In the genomic region with DNA sequence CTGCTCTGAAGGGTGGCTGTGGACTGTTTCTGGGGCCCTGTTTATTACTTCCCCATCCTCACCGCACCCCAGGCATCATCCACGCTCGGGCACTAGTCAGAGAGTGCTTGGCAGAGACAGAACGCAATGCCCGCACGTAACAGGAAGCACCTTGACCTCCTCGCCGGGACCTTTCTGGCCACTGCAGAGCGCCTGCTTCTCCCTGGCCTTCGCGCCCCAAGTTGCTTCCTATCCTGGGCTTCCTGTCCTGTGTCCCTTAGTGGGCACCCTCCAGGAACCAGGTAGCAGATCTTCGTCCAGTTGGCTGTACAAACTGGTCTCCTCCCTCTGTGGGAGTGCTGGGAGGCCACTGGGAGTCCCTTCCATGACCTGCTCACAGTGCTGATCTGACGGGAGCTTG, we compare ENCODE assay signal across 9 mouse cellular contexts. TPM values are rescaled to one million over a fixed set of nuclear protein-coding genes. Genes with fewer than 3 reads are reported as not detected.
DNase-seq lines count a peak whose midpoint lies in the region; ATAC-seq and TF ChIP-seq lines count a peak whose summit lies in the region.
"Had no signal": no experiment of that assay in that cellular context is flagged by ENCODE, and none has a peak within 500 bp of the region (broad histone marks: within the 10 kb centered on the region; RNA-seq: fewer than 3 reads in every experiment).

No protein-coding gene starts in this region.

- peaks cover 41% of the 10 kb centered on the region for H3K4me1 ChIP-seq in heart, embryonic 12.5 days (replicated peaks)
- peaks cover 58% of the 10 kb centered on the region for H3K4me1 ChIP-seq in G1E (ENCODE audit: insufficient read depth, low read depth, low read length)
- peaks cover 51% of the 10 kb centered on the region for H3K4me1 ChIP-seq in liver, embryonic 13.5 days (replicated peaks)

- H3K4me3 ChIP-seq in heart, embryonic 12.5 days = no peak overlapping the region
- peak overlapping the region; percentile 78; the same call in 1 of the 2 replicates for H3K4me3 ChIP-seq in G1E (ENCODE audit: low read depth, low read length)
- peak overlapping the region; percentile 72 for H3K4me3 ChIP-seq in liver, embryonic 13.5 days (replicated peaks)

- 90% methylated on average over 13 of the region's 13 CpGs for WGBS in heart, embryonic 12.5 days
- WGBS in liver, embryonic 13.5 days (ENCODE audit: insufficient replicate concordance) = 77% methylated on average over 13 of the region's 13 CpGs

- no peak for TF ChIP-seq CTCF in G1E (IDR thresholded peaks at IDR 0.05; ENCODE audit: low read depth, low read length)

- H3K9me3 ChIP-seq in heart, embryonic 12.5 days (replicated peaks) = no peaks in the 10 kb centered on the region
- H3K9me3 ChIP-seq in G1E (replicated peaks) = no peaks in the 10 kb centered on the region
- no peaks in the 10 kb centered on the region for H3K9me3 ChIP-seq in liver, embryonic 13.5 days (replicated peaks)

- H3K4me2 ChIP-seq in heart, embryonic 12.5 days = peak overlapping the region; percentile 74; the same call in 1 of the 2 replicates
- H3K4me2 ChIP-seq in liver, embryonic 13.5 days = peak overlapping the region; percentile 98

- H3K36me3 ChIP-seq in heart, embryonic 12.5 days = peaks cover 6% of the 10 kb centered on the region; the same call in 1 of the 2 replicates
- peaks cover 40% of the 10 kb centered on the region for H3K36me3 ChIP-seq in G1E (replicated peaks)
- peaks cover 6% of the 10 kb centered on the region for H3K36me3 ChIP-seq in liver, embryonic 13.5 days

- intact Hi-C loops in gastrocnemius, postnatal 14 days (cut with DNase I; ENCODE audit: low total_unique reads) = no loop called here

- H3K27me3 ChIP-seq in heart, embryonic 12.5 days (replicated peaks) = peaks cover 39% of the 10 kb centered on the region
- peaks cover 8% of the 10 kb centered on the region; the same call in 1 of the 2 replicates for H3K27me3 ChIP-seq in G1E (ENCODE audit: insufficient read depth, low read length)
- H3K27me3 ChIP-seq in liver, embryonic 13.5 days = peaks cover 37% of the 10 kb centered on the region

- H3K9ac ChIP-seq in heart, embryonic 12.5 days = no peak overlapping the region
- H3K9ac ChIP-seq in liver, embryonic 13.5 days = peak overlapping the region; percentile 82

- ATAC-seq in heart, embryonic 12.5 days (ENCODE audit: insufficient number of reproducible peaks, low FRiP score) = no peak
- no peak for ATAC-seq in G1E (ENCODE audit: extremely low read depth, insufficient number of reproducible peaks, low FRiP score, poor library complexity, severe bottlenecking)
- no peak for ATAC-seq in liver, embryonic 13.5 days (ENCODE audit: low read depth)

- no peak overlapping the region for H3K27ac ChIP-seq in heart, embryonic 12.5 days (ENCODE audit: poor library complexity, severe bottlenecking)
- H3K27ac ChIP-seq in liver, embryonic 13.5 days = peak overlapping the region; percentile 76
- H3K27ac ChIP-seq: hindbrain, embryonic 14.5 days had no signal

- DNase-seq in heart, postnatal 4 days = no peak
- DNase-seq in 416B (ENCODE audit: low read depth) (peak; percentile 72), G1E (ENCODE audit: low spot score) (no peak)
- no peak for DNase-seq in liver, embryonic 13.5 days
- no peak for DNase-seq in embryo, embryonic 10 days (ENCODE audit: low spot score)
- no peak for DNase-seq in gastrocnemius, postnatal 14 days

RNA-seq across cellular contexts. Expression of gene Pitpnm1, which starts 1.4 kb away (rescaled TPM):
- 23.3 and 23.5 TPM in 2 replicates for polyA plus RNA-seq in heart, embryonic 12.5 days (2016; fragmentation: Nextera tagmentation; extraction: Ambion mirVana)
- total RNA-seq in heart, postnatal 4 days (2021) = 10 to 100 TPM; 41.8 to 42.9 TPM
- 22.2 and 29.9 TPM in 2 replicates for total RNA-seq in G1E (2014; fragmentation: Nextera tagmentation)
- total RNA-seq in G1E (2017) = 12.9 and 17.8 TPM in 2 replicates
- 48.7 and 61.2 TPM in 2 replicates for polyA plus RNA-seq in G1E (2012)
- 2.8 and 3.1 TPM in 2 replicates for polyA plus RNA-seq in liver, embryonic 13.5 days (2015; fragmentation: Nextera tagmentation; extraction: Ambion mirVana)
- total RNA-seq in gastrocnemius, postnatal 14 days (2021) = 1 to 10 TPM; 3.7 to 4.2 TPM

RNA-seq across cellular contexts. Expression of gene Cdk2ap2, which starts 1.4 kb away (rescaled TPM):
- polyA plus RNA-seq in heart, embryonic 12.5 days (2016; fragmentation: Nextera tagmentation; extraction: Ambion mirVana) = 54.4 and 57.6 TPM in 2 replicates
- total RNA-seq in heart, postnatal 4 days (2021) = 10 to 100 TPM; 22.4 to 23.6 TPM
- total RNA-seq in G1E (2014; fragmentation: Nextera tagmentation) (36.6 and 40.9 TPM in 2 replicates), G1E (2017) (25.4 and 30.7 TPM in 2 replicates)
- polyA plus RNA-seq in G1E (2012) = 59.9 and 60.2 TPM in 2 replicates
- polyA plus RNA-seq in liver, embryonic 13.5 days (2015; fragmentation: Nextera tagmentation; extraction: Ambion mirVana) = 94.3 and 94.7 TPM in 2 replicates
- total RNA-seq in gastrocnemius, postnatal 14 days (2021) = 10 to 100 TPM; 17.3 to 17.5 TPM

RNA-seq across cellular contexts. Expression of gene Cabp2, which starts 17.0 kb away (rescaled TPM):
- not detected in 2 replicates for polyA plus RNA-seq in heart, embryonic 12.5 days (2016; fragmentation: Nextera tagmentation; extraction: Ambion mirVana)
- total RNA-seq in heart, postnatal 4 days (2021) = not detected
- total RNA-seq in G1E (2014; fragmentation: Nextera tagmentation) (not detected in 2 replicates), G1E (2017) (not detected in 2 replicates)
- not detected in 2 replicates for polyA plus RNA-seq in G1E (2012)
- 0.43 and 0.67 TPM in 2 replicates for polyA plus RNA-seq in liver, embryonic 13.5 days (2015; fragmentation: Nextera tagmentation; extraction: Ambion mirVana)
- not detected for total RNA-seq in gastrocnemius, postnatal 14 days (2021)
- total RNA-seq: left cerebral cortex, postnatal 14 days had no signal
- polyA plus RNA-seq: hindbrain, embryonic 14.5 days had no signal

RNA-seq across cellular contexts. Expression of gene Aip, which starts 27.2 kb away (rescaled TPM):
- 80.4 and 82.6 TPM in 2 replicates for polyA plus RNA-seq in heart, embryonic 12.5 days (2016; fragmentation: Nextera tagmentation; extraction: Ambion mirVana)
- total RNA-seq in heart, postnatal 4 days (2021) = 10 to 100 TPM; 54.6 to 55.7 TPM
- 36.8 and 39.9 TPM in 2 replicates for total RNA-seq in G1E (2014; fragmentation: Nextera tagmentation)
- 22.3 and 23.9 TPM in 2 replicates for total RNA-seq in G1E (2017)
- 86.6 and 92.9 TPM in 2 replicates for polyA plus RNA-seq in G1E (2012)
- 37.7 and 38.9 TPM in 2 replicates for polyA plus RNA-seq in liver, embryonic 13.5 days (2015; fragmentation: Nextera tagmentation; extraction: Ambion mirVana)
- 10 to 100 TPM; 51.4 to 57.9 TPM for total RNA-seq in gastrocnemius, postnatal 14 days (2021)

RNA-seq across cellular contexts. Expression of gene Gstp3, which starts 39.1 kb away (rescaled TPM):
- polyA plus RNA-seq in heart, embryonic 12.5 days (2016; fragmentation: Nextera tagmentation; extraction: Ambion mirVana) = 0.69 TPM in 1 of 2 replicates, not detected in the other
- not detected for total RNA-seq in heart, postnatal 4 days (2021)
- total RNA-seq in G1E (2014; fragmentation: Nextera tagmentation) (38.1 and 40.8 TPM in 2 replicates), G1E (2017) (21.0 and 24.6 TPM in 2 replicates)
- polyA plus RNA-seq in G1E (2012) = 5.6 and 9.3 TPM in 2 replicates
- 28.0 and 28.3 TPM in 2 replicates for polyA plus RNA-seq in liver, embryonic 13.5 days (2015; fragmentation: Nextera tagmentation; extraction: Ambion mirVana)
- total RNA-seq in gastrocnemius, postnatal 14 days (2021) = not detected
- total RNA-seq: left cerebral cortex, postnatal 14 days had no signal
- polyA plus RNA-seq: hindbrain, embryonic 14.5 days had no signal
